Mouse (Mus musculus): ENCODE data around the gene Pole2.

- TF ChIP-seq POLR2A (IDR thresholded peaks at IDR 0.05; ENCODE audit: control insufficient read depth in 1 of 2, insufficient read depth in 1 of 2, low read depth in 1 of 2, low read length in 2 of 2, poor library complexity in 1 of 2) (peak; percentile 86 to 93), CTCF (IDR thresholded peaks at IDR 0.05 in 2 of 3, conservative IDR thresholded peaks at IDR 0.05 in 1 of 3; ENCODE audit: control insufficient read depth in 1 of 3, insufficient read depth in 1 of 3, low read depth in 2 of 3, low read length in 3 of 3, poor library complexity in 1 of 3, severe bottlenecking in 1 of 3) (no peak), MEF2A (IDR thresholded peaks at IDR 0.05; ENCODE audit: extremely low read depth, insufficient replicate concordance, low read depth, low read length, poor library complexity, severe bottlenecking) (no peak), ETS1 (IDR thresholded peaks at IDR 0.05; ENCODE audit: low read depth, low read length) (no peak; the same call in 1 of the 2 replicates), TCF12 (IDR thresholded peaks at IDR 0.05; ENCODE audit: low read depth, low read length) (peak; percentile 46; the same call in 1 of the 2 replicates), POLR2AphosphoS2 (IDR thresholded peaks at IDR 0.05; ENCODE audit: low read length) (peak; percentile 59; the same call in 1 of the 2 replicates), BHLHE40 (IDR thresholded peaks at IDR 0.05; ENCODE audit: borderline replicate concordance, low read depth, low read length) (no peak), MAZ (IDR thresholded peaks at IDR 0.05; ENCODE audit: low read depth, low read length) (no peak), NELFE (IDR thresholded peaks at IDR 0.05; ENCODE audit: low read depth, low read length) (peak; percentile 77), HCFC1 (IDR thresholded peaks at IDR 0.05; ENCODE audit: low read depth, low read length) (peak; percentile 56; the same call in 1 of the 2 replicates), MXI1 (IDR thresholded peaks at IDR 0.05; ENCODE audit: low read depth, low read length) (no peak), EP300 (IDR thresholded peaks at IDR 0.05; ENCODE audit: low read depth in 1 of 2, low read length in 2 of 2) (no peak), ZMIZ1 (IDR thresholded peaks at IDR 0.05; ENCODE audit: low read depth, low read length) (peak; percentile 63; the same call in 1 of the 2 replicates), TAL1 (IDR thresholded peaks at IDR 0.05; ENCODE audit: low read length) (no peak)
Measured at GRCm38 (mm10) chr12:69227776-69228466, at the start of gene Pole2.

Data from MEL (cell line).